8 mouse cellular contexts compared by ENCODE assay signal in the genomic region with DNA sequence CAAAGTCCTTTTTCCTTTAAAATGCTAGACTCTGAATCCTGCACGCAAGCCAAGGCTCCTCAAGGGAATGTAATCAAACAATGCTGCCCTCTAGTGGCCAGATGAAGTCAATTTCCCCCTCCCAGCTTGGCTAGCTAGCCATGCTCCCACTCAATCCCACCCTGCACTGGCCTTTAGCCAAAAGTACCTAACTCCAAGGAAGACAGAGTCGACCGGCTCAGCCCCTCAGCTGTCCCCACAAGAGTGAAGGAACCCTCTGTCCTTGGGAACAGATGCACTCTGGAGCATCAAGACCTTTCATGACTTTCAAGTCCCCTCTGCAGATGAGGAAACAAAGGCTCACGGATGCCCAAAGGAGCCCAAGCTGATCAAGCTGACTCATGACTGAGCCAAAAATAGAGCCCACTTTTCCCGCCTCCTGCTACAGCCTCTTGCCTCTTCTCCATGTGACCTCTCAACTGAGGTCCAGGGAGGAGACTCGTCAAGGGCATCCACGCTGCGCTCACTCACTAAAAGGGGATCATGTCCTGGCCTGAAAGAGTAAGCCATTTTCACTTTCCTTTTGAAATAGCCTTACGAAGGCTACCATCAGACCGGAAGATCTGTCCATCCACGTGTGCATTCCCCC. TPM values are rescaled to one million over a fixed set of nuclear protein-coding genes. Genes with fewer than 3 reads are reported as not detected.
DNase-seq lines count a peak whose midpoint lies in the region; ATAC-seq and TF ChIP-seq lines count a peak whose summit lies in the region.

No protein-coding gene starts in this region.

- no peak for ATAC-seq in heart, embryonic 13.5 days (ENCODE audit: extremely low read depth, insufficient number of reproducible peaks, low FRiP score, low TSS enrichment)

- H3K4me2 ChIP-seq in heart, embryonic 13.5 days = no peak overlapping the region

- no peaks in the 10 kb centered on the region for H3K36me3 ChIP-seq in ES-Bruce4 (ENCODE audit: control insufficient read depth, insufficient read depth, low read length, poor library complexity, severe bottlenecking)
- H3K36me3 ChIP-seq in heart, embryonic 13.5 days = 0 out of 2 replicates have a peak, but pooled peaks cover 3% of the 10 kb centered on the region

- TF ChIP-seq EP300 in ES-Bruce4 (IDR thresholded peaks at IDR 0.05; ENCODE audit: insufficient read depth, low read depth, low read length) = no peak

- TF ChIP-seq CTCF in ES-Bruce4 (IDR thresholded peaks at IDR 0.05; ENCODE audit: low read depth, low read length) = peak; percentile 78

- no peak for TF ChIP-seq POLR2A in ES-Bruce4 (IDR thresholded peaks at IDR 0.05; ENCODE audit: insufficient read depth, low read length)

- no peaks in the 10 kb centered on the region for H3K4me1 ChIP-seq in ES-Bruce4 (ENCODE audit: control insufficient read depth, insufficient read depth, low read length)
- peaks cover 30% of the 10 kb centered on the region for H3K4me1 ChIP-seq in heart, embryonic 13.5 days

- peak; percentile 65 for DNase-seq in adipocyte (ENCODE audit: low spot score)
- peak; percentile 93 for DNase-seq in embryo, embryonic 10.5 days (ENCODE audit: low spot score)
- DNase-seq in kidney, postnatal 14 days = peak; percentile 57
- DNase-seq in lung, postnatal 10 days = peak; percentile 74
- peak; percentile 73 for DNase-seq in retina, postnatal 7 days (ENCODE audit: low read depth, low spot score)
- DNase-seq in urinary bladder, adult 2 months (ENCODE audit: low spot score) = no peak

- 36% methylated on average over 11 of the region's 11 CpGs for WGBS in heart, embryonic 13.5 days

- no peaks in the 10 kb centered on the region for H3K27me3 ChIP-seq in ES-Bruce4 (ENCODE audit: control insufficient read depth, insufficient read depth, low read length, poor library complexity, severe bottlenecking)
- no peaks in the 10 kb centered on the region for H3K27me3 ChIP-seq in heart, embryonic 13.5 days (replicated peaks)

- H3K4me3 ChIP-seq in ES-Bruce4 (ENCODE audit: low read depth, low read length) = no peak overlapping the region
- no peak overlapping the region for H3K4me3 ChIP-seq in heart, embryonic 13.5 days

- no peaks in the 10 kb centered on the region for H3K9me3 ChIP-seq in ES-Bruce4 (replicated peaks; ENCODE audit: control insufficient read depth, insufficient read depth, low read length, poor library complexity, severe bottlenecking)
- no peaks in the 10 kb centered on the region for H3K9me3 ChIP-seq in heart, embryonic 13.5 days

- H3K27ac ChIP-seq in ES-Bruce4 (ENCODE audit: insufficient read depth, low read length) = peak overlapping the region; percentile 58; the same call in 1 of the 2 replicates
- 0 out of 2 replicates have a peak overlapping the region, but pooled peaks have one; percentile 24 for H3K27ac ChIP-seq in heart, embryonic 13.5 days (replicated peaks)

- peak overlapping the region; percentile 19; the same call in 1 of the 2 replicates for H3K9ac ChIP-seq in ES-Bruce4 (ENCODE audit: low read depth, poor library complexity, severe bottlenecking)
- H3K9ac ChIP-seq in heart, embryonic 13.5 days = no peak overlapping the region

RNA-seq across cellular contexts. Expression of gene Sergef, which starts 32.1 kb away (rescaled TPM):
- polyA plus RNA-seq in ES-Bruce4 (2011; ENCODE audit: insufficient read depth, insufficient read length, low read depth, missing spikeins) = 5.8 and 7.5 TPM in 2 replicates
- 11.9 and 12.2 TPM in 2 replicates for polyA plus RNA-seq in heart, embryonic 13.5 days (2015; fragmentation: Nextera tagmentation; extraction: Ambion mirVana)
- 7.2 and 7.5 TPM in 2 replicates for polyA plus RNA-seq in urinary bladder, adult 2 months (2012; rRNA removed)
